Mouse (Mus musculus): Measurements from ENCODE around the gene Hoxa6. TPM values are rescaled to one million over a fixed set of nuclear protein-coding genes. Genes with fewer than 3 reads are reported as not detected.

Hoxa6 gene
- polyA plus RNA-seq, 1 experiment from 2014 or later: not detected

GRCm38 (mm10) chr6:52232568-52232965 lies 24.0 kb upstream of the Hoxa6 start:
- no peaks in the 10 kb centered on the region for H3K9me3 ChIP-seq (replicated peaks)
- ATAC-seq (ENCODE audit: insufficient read depth): no peak
- H3K4me3 ChIP-seq (replicated peaks): no peak overlapping the region
- peaks cover 98% of the 10 kb centered on the region for H3K27me3 ChIP-seq
- no peak overlapping the region for H3K9ac ChIP-seq
- H3K36me3 ChIP-seq (replicated peaks): no peaks in the 10 kb centered on the region
- H3K4me1 ChIP-seq (replicated peaks): no peaks in the 10 kb centered on the region; the same call in none of the 2 replicates
- WGBS (ENCODE audit: insufficient replicate concordance): under 1% methylated on average over 18 of the region's 18 CpGs
- H3K4me2 ChIP-seq: no peak overlapping the region
- no peak overlapping the region for H3K27ac ChIP-seq (replicated peaks)

- H3K9me3 ChIP-seq (replicated peaks): no peaks in the 10 kb centered on the region
- no peak overlapping the region for H3K4me3 ChIP-seq (replicated peaks)
- ATAC-seq (ENCODE audit: insufficient read depth): no peak
- no peak overlapping the region for H3K4me2 ChIP-seq
- no peak overlapping the region for H3K27ac ChIP-seq (replicated peaks)
- H3K27me3 ChIP-seq: peaks cover 98% of the 10 kb centered on the region
- no peaks in the 10 kb centered on the region for H3K36me3 ChIP-seq (replicated peaks)
- H3K4me1 ChIP-seq (replicated peaks): no peaks in the 10 kb centered on the region; the same call in none of the 2 replicates
- H3K9ac ChIP-seq: no peak overlapping the region
- WGBS (ENCODE audit: insufficient replicate concordance): under 1% methylated on average over 18 of the region's 18 CpGs
Measured at GRCm38 (mm10) chr6:52231885-52232567, 23.5 kb upstream of the Hoxa6 start.

- H3K4me1 ChIP-seq (replicated peaks): no peaks in the 10 kb centered on the region; the same call in none of the 2 replicates
- ATAC-seq (ENCODE audit: insufficient read depth): no peak
- H3K4me3 ChIP-seq (replicated peaks): no peak within 1 kb of the TSS
- H3K27ac ChIP-seq (replicated peaks): no peak within 1 kb of the TSS
- H3K9ac ChIP-seq: no peak within 1 kb of the TSS
- WGBS (ENCODE audit: insufficient replicate concordance): 3% methylated on average over 21 of the region's 36 CpGs
- H3K9me3 ChIP-seq (replicated peaks): no peaks in the 10 kb centered on the region
- H3K4me2 ChIP-seq: no peak within 1 kb of the TSS
- peaks cover 98% of the 10 kb centered on the region for H3K27me3 ChIP-seq
- H3K36me3 ChIP-seq (replicated peaks): no peaks in the 10 kb centered on the region
Measured at GRCm38 (mm10) chr6:52230516-52231165, 22.1 kb upstream of the Hoxa6 start, which contains the start of gene Hoxa9. Hoxa9 (minus strand) TSS chr6:52231089.

GRCm38 (mm10) chr6:52229558-52230416 lies 21.3 kb upstream of the Hoxa6 start:
- Histone ChIP-seq H3K27ac (replicated peaks) (no peak overlapping the region), H3K4me1 (replicated peaks) (no peaks in the 10 kb centered on the region; the same call in none of the 2 replicates), H3K4me3 (replicated peaks) (no peak overlapping the region), H3K9ac (no peak overlapping the region), H3K4me2 (no peak overlapping the region), H3K27me3 (peaks cover 98% of the 10 kb centered on the region), H3K9me3 (replicated peaks) (no peaks in the 10 kb centered on the region), H3K36me3 (replicated peaks) (no peaks in the 10 kb centered on the region)
- no peak for ATAC-seq (ENCODE audit: insufficient read depth)
- 2% methylated on average over 44 of the region's 44 CpGs for WGBS (ENCODE audit: insufficient replicate concordance)

- H3K9me3 ChIP-seq (replicated peaks): no peaks in the 10 kb centered on the region
- no peak overlapping the region for H3K4me2 ChIP-seq
- H3K4me1 ChIP-seq (replicated peaks): no peaks in the 10 kb centered on the region; the same call in none of the 2 replicates
- WGBS (ENCODE audit: insufficient replicate concordance): under 1% methylated on average over 38 of the region's 38 CpGs
- H3K36me3 ChIP-seq (replicated peaks): no peaks in the 10 kb centered on the region
- H3K27ac ChIP-seq (replicated peaks): no peak overlapping the region
- H3K9ac ChIP-seq: no peak overlapping the region
- peaks cover 98% of the 10 kb centered on the region for H3K27me3 ChIP-seq
- no peak overlapping the region for H3K4me3 ChIP-seq (replicated peaks)
- ATAC-seq (ENCODE audit: insufficient read depth): no peak
Measured at GRCm38 (mm10) chr6:52228475-52229465, 20.2 kb upstream of the Hoxa6 start.

GRCm38 (mm10) chr6:52227470-52228222 lies 19.1 kb upstream of the Hoxa6 start:
- H3K4me3 ChIP-seq (replicated peaks): no peak overlapping the region
- peaks cover 98% of the 10 kb centered on the region for H3K27me3 ChIP-seq
- no peak overlapping the region for H3K9ac ChIP-seq
- 24% methylated on average over 11 of the region's 11 CpGs for WGBS (ENCODE audit: insufficient replicate concordance)
- no peaks in the 10 kb centered on the region for H3K9me3 ChIP-seq (replicated peaks)
- no peak overlapping the region for H3K27ac ChIP-seq (replicated peaks)
- ATAC-seq (ENCODE audit: insufficient read depth): no peak
- no peaks in the 10 kb centered on the region for H3K4me1 ChIP-seq (replicated peaks)
- H3K4me2 ChIP-seq: no peak overlapping the region
- H3K36me3 ChIP-seq (replicated peaks): no peaks in the 10 kb centered on the region

GRCm38 (mm10) chr6:52226569-52227257 lies 18.2 kb upstream of the Hoxa6 start:
- H3K9me3 ChIP-seq (replicated peaks): no peaks in the 10 kb centered on the region
- ATAC-seq (ENCODE audit: insufficient read depth): no peak
- H3K27me3 ChIP-seq: peaks cover 98% of the 10 kb centered on the region
- no peak overlapping the region for H3K4me2 ChIP-seq
- 0 out of 2 replicates have a peak, but pooled peaks cover 5% of the 10 kb centered on the region for H3K4me1 ChIP-seq (replicated peaks)
- no peak overlapping the region for H3K9ac ChIP-seq
- H3K4me3 ChIP-seq (replicated peaks): no peak overlapping the region
- H3K36me3 ChIP-seq (replicated peaks): no peaks in the 10 kb centered on the region
- WGBS (ENCODE audit: insufficient replicate concordance): 7% methylated on average over 26 of the region's 26 CpGs
- no peak overlapping the region for H3K27ac ChIP-seq (replicated peaks)

- Histone ChIP-seq H3K4me3 (replicated peaks) (peak overlapping the region; percentile 15; the same call in 1 of the 2 replicates), H3K27me3 (peaks cover 99% of the 10 kb centered on the region), H3K4me1 (replicated peaks) (0 out of 2 replicates have a peak, but pooled peaks cover 11% of the 10 kb centered on the region), H3K36me3 (replicated peaks) (no peaks in the 10 kb centered on the region), H3K9ac (no peak overlapping the region), H3K9me3 (replicated peaks) (no peaks in the 10 kb centered on the region), H3K27ac (replicated peaks) (no peak overlapping the region), H3K4me2 (peak overlapping the region; percentile 29)
- ATAC-seq (ENCODE audit: insufficient read depth): no peak
- under 1% methylated on average over 69 of the region's 69 CpGs for WGBS (ENCODE audit: insufficient replicate concordance)
Measured at GRCm38 (mm10) chr6:52225612-52226568, 17.4 kb upstream of the Hoxa6 start.

Measured in liver, embryonic 15.5 days (tissue).